Mouse (Mus musculus) hindbrain, embryonic 16.5 days (tissue): ENCODE measurements around the gene Auts2. TPM values are rescaled to one million over a fixed set of nuclear protein-coding genes. Genes with fewer than 3 reads are reported as not detected.

Experiments
- ATAC-seq: fragments of 200-750 bp; cut with Nextera tagmentation; 2 replicates; pipeline ENCODE4 v1.8.0; 2017; ENCODE audit warnings: moderate TSS enrichment, moderate library complexity
- H3K27ac ChIP-seq: fragments of 300-500 bp; sonication (generic); 2 replicates; pipeline ENCODE4 v1.5.1; 2014; ENCODE audit warnings: low read depth, mild to moderate bottlenecking, control low read depth, low read length, moderate library complexity
- H3K27me3 ChIP-seq: fragments of 300-500 bp; sonication (generic); replicated peaks from 2 replicates; pipeline ENCODE4 v1.6.1; 2014; ENCODE audit warnings: low read length; ENCODE audit not compliant: control insufficient read depth, insufficient read depth
- H3K36me3 ChIP-seq: fragments of 300-500 bp; sonication (generic); 2 replicates; pipeline ENCODE4 v1.6.1; 2014; ENCODE audit warnings: mild to moderate bottlenecking, low read length, moderate library complexity, mixed read lengths; ENCODE audit not compliant: control insufficient read depth, insufficient read depth
- H3K4me1 ChIP-seq: fragments of 300-500 bp; sonication (generic); 2 replicates; pipeline ENCODE4 v1.6.1; 2014; ENCODE audit warnings: low read depth, low read length; ENCODE audit not compliant: control insufficient read depth, insufficient read depth
- H3K4me2 ChIP-seq: fragments of 300-500 bp; sonication (generic); 2 replicates; pipeline ENCODE4 v1.6.1; 2014; ENCODE audit warnings: mild to moderate bottlenecking, low read length, control low read depth, moderate library complexity
- H3K4me3 ChIP-seq: fragments of 300-500 bp; sonication (generic); 2 replicates; pipeline ENCODE4 v1.5.1; 2014; ENCODE audit warnings: mild to moderate bottlenecking, low read length, control low read depth, moderate library complexity
- H3K9ac ChIP-seq: fragments of 300-500 bp; sonication (generic); 2 replicates; pipeline ENCODE4 v1.6.1; 2014; ENCODE audit warnings: low read depth, mild to moderate bottlenecking, control low read depth, low read length, moderate library complexity
- H3K9me3 ChIP-seq: fragments of 300-500 bp; sonication (generic); 2 replicates; pipeline ENCODE4 v1.6.1; 2014; ENCODE audit warnings: mild to moderate bottlenecking, low read length, moderate library complexity; ENCODE audit not compliant: control insufficient read depth
- WGBS: fragments of 180-500 bp; shearing (Covaris S2); extraction: QIAGEN DNeasy Blood & Tissue Kit; methylation state at CpG from one replicate; pipeline ENCODE4 v1.1.7; 2014; 5-methylcytosine and 5-hydroxymethylcytosine counted together
- polyA plus RNA-seq: library from polyadenylated mRNA; unstranded; fragments of >200 nt; fragmentation: Nextera tagmentation; extraction: Ambion mirVana; gene quantifications from 2 replicates; pipeline ENCODE4 v1.2.1, GENCODE M21; 2015

Gene Auts2
- polyA plus RNA-seq, 1 experiment from 2014 or later = 43.2 TPM

GRCm38 (mm10) chr5:132305354-132305934 is 237.7 kb downstream of the Auts2 start:
- Histone ChIP-seq H3K36me3 (no peaks in the 10 kb centered on the region), H3K27me3 (no peaks in the 10 kb centered on the region), H3K4me1 (peaks cover 4% of the 10 kb centered on the region), H3K9ac (no peak overlapping the region), H3K4me3 (no peak overlapping the region), H3K9me3 (no peaks in the 10 kb centered on the region), H3K4me2 (no peak overlapping the region), H3K27ac (no peak overlapping the region)
- ATAC-seq = no peak
- 62% methylated on average over 5 of the region's 5 CpGs for WGBS

- no peaks in the 10 kb centered on the region for H3K9me3 ChIP-seq
- H3K9ac ChIP-seq = no peak overlapping the region
- WGBS = 95% methylated on average over 4 of the region's 4 CpGs
- H3K4me2 ChIP-seq = no peak overlapping the region
- H3K36me3 ChIP-seq = no peaks in the 10 kb centered on the region
- no peak for ATAC-seq
- H3K4me1 ChIP-seq = peaks cover 4% of the 10 kb centered on the region
- no peak overlapping the region for H3K27ac ChIP-seq
- no peak overlapping the region for H3K4me3 ChIP-seq
- no peaks in the 10 kb centered on the region for H3K27me3 ChIP-seq
Observed at GRCm38 (mm10) chr5:132302778-132303177, 240.4 kb downstream of the Auts2 start.

- no peak overlapping the region for H3K27ac ChIP-seq
- H3K4me3 ChIP-seq = no peak overlapping the region
- no peak overlapping the region for H3K9ac ChIP-seq
- 50% methylated on average over 4 of the region's 4 CpGs for WGBS
- H3K27me3 ChIP-seq = no peaks in the 10 kb centered on the region
- no peaks in the 10 kb centered on the region for H3K9me3 ChIP-seq
- ATAC-seq = no peak
- no peaks in the 10 kb centered on the region for H3K36me3 ChIP-seq
- no peak overlapping the region for H3K4me2 ChIP-seq
- H3K4me1 ChIP-seq = peaks cover 4% of the 10 kb centered on the region
Observed at GRCm38 (mm10) chr5:132300794-132301193, 242.3 kb downstream of the Auts2 start.

- H3K4me1 ChIP-seq = peaks cover 13% of the 10 kb centered on the region
- no peaks in the 10 kb centered on the region for H3K9me3 ChIP-seq
- no peak overlapping the region for H3K4me2 ChIP-seq
- H3K27ac ChIP-seq = no peak overlapping the region
- 77% methylated on average over 4 of the region's 4 CpGs for WGBS
- H3K4me3 ChIP-seq = no peak overlapping the region
- no peak overlapping the region for H3K9ac ChIP-seq
- no peaks in the 10 kb centered on the region for H3K36me3 ChIP-seq
- no peaks in the 10 kb centered on the region for H3K27me3 ChIP-seq
- ATAC-seq = no peak
Observed at GRCm38 (mm10) chr5:132299716-132300115, 243.4 kb downstream of the Auts2 start.

GRCm38 (mm10) chr5:132298996-132299395 is 244.1 kb downstream of the Auts2 start:
- no peaks in the 10 kb centered on the region for H3K27me3 ChIP-seq
- no peaks in the 10 kb centered on the region for H3K36me3 ChIP-seq
- peaks cover 13% of the 10 kb centered on the region for H3K4me1 ChIP-seq
- H3K27ac ChIP-seq = no peak overlapping the region
- no peak overlapping the region for H3K9ac ChIP-seq
- H3K4me3 ChIP-seq = no peak overlapping the region
- H3K4me2 ChIP-seq = no peak overlapping the region
- H3K9me3 ChIP-seq = no peaks in the 10 kb centered on the region
- ATAC-seq = no peak

GRCm38 (mm10) chr5:132297309-132297708 is 245.8 kb downstream of the Auts2 start:
- H3K4me1 ChIP-seq = peaks cover 13% of the 10 kb centered on the region
- H3K9ac ChIP-seq = no peak overlapping the region
- H3K27ac ChIP-seq = no peak overlapping the region
- H3K27me3 ChIP-seq = no peaks in the 10 kb centered on the region
- WGBS = 90% methylated on average over 7 of the region's 7 CpGs
- no peaks in the 10 kb centered on the region for H3K9me3 ChIP-seq
- no peak for ATAC-seq
- no peak overlapping the region for H3K4me2 ChIP-seq
- no peaks in the 10 kb centered on the region for H3K36me3 ChIP-seq
- no peak overlapping the region for H3K4me3 ChIP-seq

- 0 out of 2 replicates have a peak overlapping the region, but pooled peaks have one; percentile 27 for H3K9ac ChIP-seq
- no peak overlapping the region for H3K27ac ChIP-seq
- H3K4me3 ChIP-seq = no peak overlapping the region
- H3K4me2 ChIP-seq = no peak overlapping the region
- H3K4me1 ChIP-seq = peaks cover 31% of the 10 kb centered on the region
- H3K27me3 ChIP-seq = no peaks in the 10 kb centered on the region
- ATAC-seq = no peak
- no peaks in the 10 kb centered on the region for H3K36me3 ChIP-seq
- WGBS = 25% methylated on average over 3 of the region's 3 CpGs
- H3K9me3 ChIP-seq = no peaks in the 10 kb centered on the region
Observed at GRCm38 (mm10) chr5:132294469-132294868, 248.7 kb downstream of the Auts2 start.

- Histone ChIP-seq H3K4me2 (no peak overlapping the region), H3K36me3 (no peaks in the 10 kb centered on the region), H3K9ac (no peak overlapping the region), H3K9me3 (no peaks in the 10 kb centered on the region), H3K4me3 (no peak overlapping the region), H3K4me1 (peaks cover 31% of the 10 kb centered on the region), H3K27me3 (no peaks in the 10 kb centered on the region), H3K27ac (no peak overlapping the region)
- 81% methylated on average over 2 of the region's 2 CpGs for WGBS
- no peak for ATAC-seq
Observed at GRCm38 (mm10) chr5:132292932-132293331, 250.2 kb downstream of the Auts2 start.

- WGBS = 25% methylated on average over 13 of the region's 13 CpGs
- H3K27ac ChIP-seq = peak overlapping the region; percentile 18; the same call in 1 of the 2 replicates
Observed at GRCm38 (mm10) chr5:132290606-132291535, 252.3 kb downstream of the Auts2 start.

More at GRCm38 (mm10) chr5:132290606-132291535, 252.3 kb downstream of the Auts2 start:
- no peak overlapping the region for H3K4me3 ChIP-seq
- H3K9ac ChIP-seq = no peak overlapping the region
- no peaks in the 10 kb centered on the region for H3K9me3 ChIP-seq
- H3K36me3 ChIP-seq = no peaks in the 10 kb centered on the region
- no peaks in the 10 kb centered on the region for H3K27me3 ChIP-seq
- H3K4me2 ChIP-seq = peak overlapping the region; percentile 6
- 0 out of 2 replicates have a peak, but pooled peaks have one; percentile 48 for ATAC-seq
- peaks cover 31% of the 10 kb centered on the region for H3K4me1 ChIP-seq
